Mouse (Mus musculus): ENCODE measurements at regions not wholly inside any gene's neighbourhood (a gene's known extent, or its start where the extent isn't known, plus 50 kb on each side); places are given as distances from the start of the nearest gene placed in this dataset.
A peak's percentile ranks its signal among the peaks of the same experiment; 100 is the strongest.
"Not testable (repeated sequence)": the region's sequence is repeated elsewhere in the genome, so short reads cannot be mapped to it uniquely, and the experiment has no call there.

DNA sequence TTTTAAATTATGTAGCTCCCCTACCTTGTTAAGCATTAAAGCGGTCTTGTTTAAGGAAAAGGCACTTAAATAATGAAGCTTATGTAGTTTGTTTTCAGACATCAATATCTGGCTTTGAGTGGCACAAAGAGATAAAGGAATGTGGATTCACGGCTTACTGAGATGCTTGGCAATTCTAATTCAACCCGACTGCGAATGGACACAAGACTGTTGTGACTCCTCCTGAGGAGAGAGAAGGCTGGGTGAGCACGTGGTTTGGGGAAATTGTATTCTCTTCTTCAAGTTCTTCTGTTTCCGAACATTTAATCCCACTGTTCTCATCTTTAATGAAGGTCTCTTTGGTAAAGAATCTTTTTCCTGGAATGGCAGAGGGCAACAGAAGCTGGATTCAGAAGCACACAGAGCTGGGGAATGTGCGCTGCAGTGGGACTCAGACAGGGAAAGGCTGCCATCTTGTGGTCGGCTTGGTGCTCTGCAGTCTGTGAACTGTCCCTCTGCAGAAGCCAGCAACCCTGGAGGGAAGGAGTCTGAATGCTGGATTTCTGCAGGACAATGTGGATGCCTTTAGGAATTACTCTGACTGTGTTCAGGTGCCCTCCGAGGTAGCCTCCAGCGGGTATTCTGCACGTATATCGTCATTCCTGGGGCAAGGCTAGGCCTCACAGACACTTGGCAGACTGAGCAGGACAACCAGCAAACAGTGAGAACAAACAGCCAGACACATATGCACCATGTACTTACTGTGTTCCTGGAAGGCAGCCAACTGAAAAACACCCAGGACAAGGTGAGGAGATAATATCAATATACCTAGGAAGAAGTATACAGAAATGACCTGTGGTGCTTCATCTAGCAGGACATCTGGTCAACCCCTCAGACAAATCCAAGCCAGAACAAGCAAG, 54.0 kb upstream of the Pax1 start:
- Histone ChIP-seq H3K4me3 (ENCODE audit: low read depth, low read length) (no peak overlapping the region), H3K9ac (ENCODE audit: low read depth, low read length) (no peak overlapping the region), H3K4me1 (replicated peaks; ENCODE audit: control insufficient read depth, insufficient read depth, low read length) (no peaks in the 10 kb centered on the region), H3K9me3 (ENCODE audit: control insufficient read depth, low read length) (no peaks in the 10 kb centered on the region), H3K27me3 (replicated peaks; ENCODE audit: control insufficient read depth, insufficient read depth, low read length) (peaks cover 15% of the 10 kb centered on the region; the same call in 1 of the 2 replicates), H3K27ac (ENCODE audit: low read depth, low read length) (no peak overlapping the region), H3K36me3 (ENCODE audit: control insufficient read depth, insufficient read depth, low read length) (no peaks in the 10 kb centered on the region), H3K4me2 (no peak overlapping the region)
- 18% methylated on average over 12 of the region's 12 CpGs for WGBS
- ATAC-seq (replicated peaks; ENCODE audit: low FRiP score) = peak; percentile 68; the same call in 1 of the 2 replicates
- peak; percentile 43 for DNase-seq (ENCODE audit: low spot score)

DNA sequence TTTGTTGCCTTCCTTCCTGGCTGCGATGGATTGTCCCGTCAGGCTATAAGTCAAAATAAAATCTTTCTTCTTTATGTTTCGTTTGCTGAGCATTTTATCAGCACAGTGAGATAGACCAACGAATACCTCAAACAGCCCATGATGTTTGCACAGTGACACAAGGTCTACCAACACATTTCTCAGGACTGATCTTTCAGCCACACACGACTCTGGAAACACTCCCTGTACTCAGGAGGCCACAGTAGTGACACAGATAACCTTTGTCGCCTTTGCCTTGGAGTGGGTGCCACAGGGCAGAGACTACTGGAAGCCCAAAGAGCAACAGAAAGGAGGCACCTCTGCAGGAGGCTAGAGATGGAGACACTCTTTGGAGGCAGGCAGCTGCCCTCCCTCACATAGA, 55.0 kb upstream of the Pax1 start:
- Histone ChIP-seq H3K27ac (ENCODE audit: low read depth, low read length) (no peak overlapping the region), H3K4me2 (no peak overlapping the region), H3K27me3 (replicated peaks; ENCODE audit: control insufficient read depth, insufficient read depth, low read length) (peaks cover 15% of the 10 kb centered on the region; the same call in 1 of the 2 replicates), H3K9me3 (ENCODE audit: control insufficient read depth, low read length) (no peaks in the 10 kb centered on the region), H3K36me3 (ENCODE audit: control insufficient read depth, insufficient read depth, low read length) (no peaks in the 10 kb centered on the region), H3K9ac (ENCODE audit: low read depth, low read length) (no peak overlapping the region), H3K4me1 (replicated peaks; ENCODE audit: control insufficient read depth, insufficient read depth, low read length) (no peaks in the 10 kb centered on the region), H3K4me3 (ENCODE audit: low read depth, low read length) (no peak overlapping the region)
- ATAC-seq (replicated peaks; ENCODE audit: low FRiP score) (no peak), DNase-seq (ENCODE audit: low spot score) (no peak)
- WGBS = 50% methylated on average over 6 of the region's 6 CpGs

DNA sequence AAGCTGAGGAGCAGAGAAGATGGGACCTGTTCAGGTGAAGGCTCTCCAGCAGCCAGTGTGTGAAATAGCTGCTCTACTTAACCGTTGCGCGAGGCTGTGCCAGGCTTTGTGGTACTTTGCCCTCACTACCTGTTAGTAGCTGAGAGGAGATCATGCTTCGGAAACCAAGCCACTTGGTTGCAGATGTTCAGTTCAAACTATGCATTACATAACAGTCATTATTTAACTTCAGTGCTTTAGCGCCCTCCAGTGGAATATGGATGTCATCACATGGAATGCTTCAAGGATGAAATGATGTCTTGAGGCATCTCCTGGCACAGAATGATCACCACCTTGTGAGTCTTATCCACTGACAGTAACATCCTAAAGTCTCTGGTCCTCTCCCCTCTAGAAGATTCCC, 56.5 kb upstream of the Pax1 start:
- Histone ChIP-seq H3K36me3 (ENCODE audit: control insufficient read depth, insufficient read depth, low read length) (no peaks in the 10 kb centered on the region), H3K27ac (ENCODE audit: low read depth, low read length) (no peak overlapping the region), H3K4me3 (ENCODE audit: low read depth, low read length) (no peak overlapping the region), H3K9me3 (ENCODE audit: control insufficient read depth, low read length) (no peaks in the 10 kb centered on the region), H3K27me3 (replicated peaks; ENCODE audit: control insufficient read depth, insufficient read depth, low read length) (peaks cover 15% of the 10 kb centered on the region; the same call in 1 of the 2 replicates), H3K4me2 (no peak overlapping the region), H3K9ac (ENCODE audit: low read depth, low read length) (no peak overlapping the region), H3K4me1 (replicated peaks; ENCODE audit: control insufficient read depth, insufficient read depth, low read length) (no peaks in the 10 kb centered on the region)
- WGBS = 17% methylated on average over 5 of the region's 5 CpGs
- ATAC-seq (replicated peaks; ENCODE audit: low FRiP score) (no peak), DNase-seq (ENCODE audit: low spot score) (no peak)

DNA sequence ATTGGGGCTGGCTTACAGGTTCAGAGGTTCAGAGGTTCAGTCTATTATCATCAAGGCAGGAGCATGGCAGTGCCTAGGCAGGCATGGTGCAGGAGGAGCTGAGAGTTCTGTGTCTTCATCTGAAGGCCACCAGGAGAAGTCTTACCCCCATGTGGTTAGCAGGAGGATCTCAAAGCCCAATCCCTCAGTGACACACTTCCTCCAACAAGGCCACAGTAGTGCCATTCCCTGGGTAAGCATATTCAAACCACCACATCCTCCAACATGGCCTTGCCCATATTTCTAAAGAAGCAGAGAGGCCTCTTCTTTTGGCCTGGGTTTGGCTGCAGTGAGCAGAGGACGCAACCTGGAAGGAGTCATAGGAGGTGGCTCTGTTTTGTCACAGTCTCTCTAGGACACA, 61.2 kb upstream of the Pax1 start:
- Histone ChIP-seq H3K36me3 (ENCODE audit: control insufficient read depth, insufficient read depth, low read length) (no peaks in the 10 kb centered on the region), H3K9ac (ENCODE audit: low read depth, low read length) (no peak overlapping the region), H3K27ac (ENCODE audit: low read depth, low read length) (no peak overlapping the region), H3K4me3 (ENCODE audit: low read depth, low read length) (no peak overlapping the region), H3K4me2 (no peak overlapping the region), H3K4me1 (replicated peaks; ENCODE audit: control insufficient read depth, insufficient read depth, low read length) (no peaks in the 10 kb centered on the region), H3K27me3 (replicated peaks; ENCODE audit: control insufficient read depth, insufficient read depth, low read length) (no peaks in the 10 kb centered on the region), H3K9me3 (ENCODE audit: control insufficient read depth, low read length) (no peaks in the 10 kb centered on the region)
- DNase-seq (ENCODE audit: low spot score) = no peak
- WGBS = 72% methylated on average over 1 of the region's 1 CpGs
- ATAC-seq (replicated peaks; ENCODE audit: low FRiP score) = no peak

DNA sequence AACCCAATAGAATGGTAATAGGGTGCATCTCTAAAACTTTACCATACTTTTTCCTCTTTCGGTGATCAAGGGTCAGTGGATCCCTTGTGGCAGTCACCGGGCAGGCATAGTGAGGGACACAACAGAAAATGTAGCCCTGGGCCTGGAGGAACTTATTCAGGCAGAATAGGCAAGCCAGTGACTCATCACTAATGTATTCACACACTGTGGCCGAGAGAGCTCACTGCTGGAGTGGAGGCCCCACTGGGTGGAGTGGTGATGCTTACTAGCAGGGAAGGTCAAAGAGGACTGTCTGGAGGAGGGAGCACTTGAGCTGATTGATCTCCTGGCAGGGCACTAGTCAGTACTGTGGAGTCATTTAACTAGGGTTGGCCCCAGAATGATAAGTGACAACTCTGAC, 62.4 kb upstream of the Pax1 start:
- H3K27me3 ChIP-seq (replicated peaks; ENCODE audit: control insufficient read depth, insufficient read depth, low read length) = no peaks in the 10 kb centered on the region
- H3K4me3 ChIP-seq (ENCODE audit: low read depth, low read length) = no peak overlapping the region
- H3K9ac ChIP-seq (ENCODE audit: low read depth, low read length) = no peak overlapping the region
- no peaks in the 10 kb centered on the region for H3K4me1 ChIP-seq (replicated peaks; ENCODE audit: control insufficient read depth, insufficient read depth, low read length)
- no peak for DNase-seq (ENCODE audit: low spot score)
- ATAC-seq (replicated peaks; ENCODE audit: low FRiP score) = no peak
- H3K9me3 ChIP-seq (ENCODE audit: control insufficient read depth, low read length) = no peaks in the 10 kb centered on the region
- 70% methylated on average over 3 of the region's 3 CpGs for WGBS
- no peak overlapping the region for H3K4me2 ChIP-seq
- no peak overlapping the region for H3K27ac ChIP-seq (ENCODE audit: low read depth, low read length)
- H3K36me3 ChIP-seq (ENCODE audit: control insufficient read depth, insufficient read depth, low read length) = no peaks in the 10 kb centered on the region

DNA sequence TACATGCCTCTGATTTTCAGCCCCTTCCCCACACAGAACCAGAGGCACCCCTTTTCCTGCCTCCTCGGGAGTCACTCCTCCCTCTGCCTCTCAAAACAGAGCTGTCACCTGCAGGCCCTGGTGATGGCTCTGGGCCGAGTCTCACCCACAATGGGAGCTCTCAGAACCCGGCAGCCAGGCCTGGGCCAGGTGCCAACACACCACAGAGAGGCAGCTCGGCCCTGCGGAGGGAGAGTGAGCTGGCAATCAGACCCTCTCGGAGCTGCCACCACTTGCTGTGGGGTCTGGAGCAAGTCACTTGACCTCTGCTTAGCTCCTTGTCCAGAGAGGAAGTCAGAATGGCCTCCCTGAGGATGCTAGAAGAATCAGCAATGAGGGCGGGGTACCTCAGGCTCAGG, 63.2 kb upstream of the Pax1 start:
- DNase-seq (ENCODE audit: low spot score) (no peak), ATAC-seq (replicated peaks; ENCODE audit: low FRiP score) (0 out of 2 replicates have a peak, but pooled peaks have one; percentile 10)
- Histone ChIP-seq H3K36me3 (ENCODE audit: control insufficient read depth, insufficient read depth, low read length) (no peaks in the 10 kb centered on the region), H3K4me3 (ENCODE audit: low read depth, low read length) (no peak overlapping the region), H3K27me3 (replicated peaks; ENCODE audit: control insufficient read depth, insufficient read depth, low read length) (no peaks in the 10 kb centered on the region), H3K4me2 (no peak overlapping the region), H3K9ac (ENCODE audit: low read depth, low read length) (no peak overlapping the region), H3K27ac (ENCODE audit: low read depth, low read length) (no peak overlapping the region), H3K9me3 (ENCODE audit: control insufficient read depth, low read length) (no peaks in the 10 kb centered on the region), H3K4me1 (replicated peaks; ENCODE audit: control insufficient read depth, insufficient read depth, low read length) (no peaks in the 10 kb centered on the region)
- 62% methylated on average over 7 of the region's 7 CpGs for WGBS

DNA sequence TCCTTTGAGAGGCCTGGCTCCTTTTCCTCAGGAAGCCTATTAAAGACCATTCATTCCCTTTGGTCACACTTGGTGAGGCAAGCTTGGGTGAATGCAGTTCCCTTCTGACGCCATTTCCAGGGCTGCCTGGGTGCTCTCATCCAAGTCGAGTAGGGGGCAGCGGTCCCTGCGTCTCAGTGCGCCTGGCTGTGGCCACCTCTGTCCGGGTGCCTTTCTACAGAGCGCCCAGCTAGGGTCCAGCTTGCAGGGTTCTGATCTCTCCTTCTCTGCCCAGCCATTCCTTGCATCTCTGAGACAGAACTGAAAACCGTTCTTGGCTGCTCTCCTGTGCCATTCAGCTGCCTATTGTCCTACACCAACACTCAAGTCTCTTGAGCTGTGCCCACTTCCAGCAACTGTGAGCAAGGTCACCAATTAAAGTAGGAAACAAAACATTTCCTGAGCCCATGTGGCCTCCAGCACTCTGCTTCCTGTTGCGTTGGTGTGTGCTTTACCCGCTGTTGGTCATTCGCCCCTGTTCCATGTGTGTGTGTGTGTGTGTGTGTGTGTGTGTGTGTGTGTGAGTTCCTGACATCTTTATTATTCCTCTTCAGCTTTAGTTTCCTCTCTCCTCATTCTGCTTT, 63.7 kb upstream of the Pax1 start:
- Histone ChIP-seq H3K4me3 (ENCODE audit: low read depth, low read length) (no peak overlapping the region), H3K36me3 (ENCODE audit: control insufficient read depth, insufficient read depth, low read length) (no peaks in the 10 kb centered on the region), H3K9ac (ENCODE audit: low read depth, low read length) (no peak overlapping the region), H3K27ac (ENCODE audit: low read depth, low read length) (no peak overlapping the region), H3K9me3 (ENCODE audit: control insufficient read depth, low read length) (no peaks in the 10 kb centered on the region), H3K27me3 (replicated peaks; ENCODE audit: control insufficient read depth, insufficient read depth, low read length) (no peaks in the 10 kb centered on the region), H3K4me1 (replicated peaks; ENCODE audit: control insufficient read depth, insufficient read depth, low read length) (no peaks in the 10 kb centered on the region), H3K4me2 (no peak overlapping the region)
- ATAC-seq (replicated peaks; ENCODE audit: low FRiP score) = peak; percentile 49; the same call in 1 of the 2 replicates
- no peak for DNase-seq (ENCODE audit: low spot score)
- WGBS = 83% methylated on average over 11 of the region's 11 CpGs

DNA sequence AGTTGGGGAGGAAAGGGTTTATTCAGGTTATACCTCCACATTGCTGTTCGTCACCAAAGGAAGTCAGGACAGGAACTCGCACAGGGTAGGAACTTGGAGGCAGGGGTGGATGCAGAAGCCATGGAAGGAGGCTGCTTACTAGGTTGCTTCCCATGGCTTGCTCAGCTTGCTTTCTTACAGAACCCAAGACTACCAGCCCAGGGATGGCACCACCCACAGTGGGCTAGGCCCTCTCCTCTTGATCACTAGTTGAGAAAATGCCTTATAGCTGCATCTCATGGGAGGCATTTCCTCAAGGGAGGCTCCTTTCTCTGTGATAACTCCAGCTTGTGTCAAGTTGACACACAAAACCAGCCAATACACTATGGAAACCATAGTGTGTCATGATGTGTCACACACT, 66.8 kb upstream of the Pax1 start:
- not testable (repeated sequence) for ATAC-seq (replicated peaks; ENCODE audit: low FRiP score); H3K4me3 ChIP-seq (ENCODE audit: low read depth, low read length); H3K9me3 ChIP-seq (ENCODE audit: control insufficient read depth, low read length); H3K4me2 ChIP-seq; H3K4me1 ChIP-seq (replicated peaks; ENCODE audit: control insufficient read depth, insufficient read depth, low read length); H3K27me3 ChIP-seq (replicated peaks; ENCODE audit: control insufficient read depth, insufficient read depth, low read length); H3K9ac ChIP-seq (ENCODE audit: low read depth, low read length); H3K27ac ChIP-seq (ENCODE audit: low read depth, low read length); H3K36me3 ChIP-seq (ENCODE audit: control insufficient read depth, insufficient read depth, low read length); DNase-seq (ENCODE audit: low spot score)
- WGBS = 70% methylated on average over 2 of the region's 2 CpGs

DNA sequence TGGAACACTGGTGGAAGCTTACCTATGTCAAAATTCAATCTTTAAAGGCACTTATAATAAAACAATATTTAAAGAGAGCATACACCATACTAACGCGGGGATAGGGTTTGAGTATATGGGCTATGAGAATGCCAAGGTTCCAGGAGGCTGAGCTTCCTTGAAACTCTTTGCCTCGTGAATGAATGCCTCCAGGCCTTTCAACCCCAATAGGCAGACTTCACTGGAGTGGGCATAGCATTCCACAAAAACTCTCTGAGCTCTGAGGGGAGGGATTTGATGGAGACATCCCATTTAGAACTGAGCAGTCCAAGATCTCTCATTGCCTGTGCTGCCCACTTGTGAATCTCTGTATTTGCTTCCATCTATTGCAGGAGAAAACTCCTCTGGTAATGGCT, 68.4 kb upstream of the Pax1 start:
- H3K36me3 ChIP-seq (ENCODE audit: control insufficient read depth, insufficient read depth, low read length) = no peaks in the 10 kb centered on the region
- ATAC-seq (replicated peaks; ENCODE audit: low FRiP score) = no peak
- 63% methylated on average over 3 of the region's 3 CpGs for WGBS

More for the DNA sequence above, 68.4 kb upstream of the Pax1 start:
- Histone ChIP-seq H3K27ac (ENCODE audit: low read depth, low read length) (no peak overlapping the region), H3K9ac (ENCODE audit: low read depth, low read length) (no peak overlapping the region), H3K4me2 (no peak overlapping the region), H3K4me1 (replicated peaks; ENCODE audit: control insufficient read depth, insufficient read depth, low read length) (no peaks in the 10 kb centered on the region), H3K9me3 (ENCODE audit: control insufficient read depth, low read length) (no peaks in the 10 kb centered on the region), H3K27me3 (replicated peaks; ENCODE audit: control insufficient read depth, insufficient read depth, low read length) (no peaks in the 10 kb centered on the region), H3K4me3 (ENCODE audit: low read depth, low read length) (no peak overlapping the region)
- DNase-seq (ENCODE audit: low spot score) = no peak
